Mouse (Mus musculus): ENCODE data around the gene Fbll1. TPM values are rescaled to one million over a fixed set of nuclear protein-coding genes. Genes with fewer than 3 reads are reported as not detected.
A peak's percentile ranks its signal among the peaks of the same experiment; 100 is the strongest.

Gene Fbll1
- polyA plus RNA-seq, 1 experiment, result not detected

- peaks cover 51% of the 10 kb centered on the region for H3K36me3 ChIP-seq (ENCODE audit: control insufficient read depth, insufficient read depth, low read length, poor library complexity, severe bottlenecking)
Measured at GRCm38 (mm10) chr11:35776452-35776851, 22.2 kb downstream of the Fbll1 start.

GRCm38 (mm10) chr11:35775606-35776005 lies 23.1 kb downstream of the Fbll1 start:
- Histone ChIP-seq H3K4me1 (ENCODE audit: control insufficient read depth, insufficient read depth, low read length) (no peaks in the 10 kb centered on the region), H3K27ac (ENCODE audit: insufficient read depth, low read length) (no peak overlapping the region), H3K36me3 (ENCODE audit: control insufficient read depth, insufficient read depth, low read length, poor library complexity, severe bottlenecking) (peaks cover 50% of the 10 kb centered on the region), H3K4me3 (ENCODE audit: low read depth, low read length) (no peak overlapping the region), H3K27me3 (ENCODE audit: control insufficient read depth, insufficient read depth, low read length, poor library complexity, severe bottlenecking) (no peaks in the 10 kb centered on the region), H3K9me3 (replicated peaks; ENCODE audit: control insufficient read depth, insufficient read depth, low read length, poor library complexity, severe bottlenecking) (no peaks in the 10 kb centered on the region), H3K9ac (ENCODE audit: low read depth, poor library complexity, severe bottlenecking) (no peak overlapping the region)
- TF ChIP-seq POLR2A (IDR thresholded peaks at IDR 0.05; ENCODE audit: insufficient read depth, low read length), result no peak
- TF ChIP-seq CTCF (IDR thresholded peaks at IDR 0.05; ENCODE audit: low read depth, low read length), result no peak
- no peak for TF ChIP-seq EP300 (IDR thresholded peaks at IDR 0.05; ENCODE audit: insufficient read depth, low read depth, low read length)

More at GRCm38 (mm10) chr11:35776452-35776851, 22.2 kb downstream of the Fbll1 start:
- Histone ChIP-seq H3K4me1 (ENCODE audit: control insufficient read depth, insufficient read depth, low read length) (no peaks in the 10 kb centered on the region), H3K9me3 (replicated peaks; ENCODE audit: control insufficient read depth, insufficient read depth, low read length, poor library complexity, severe bottlenecking) (no peaks in the 10 kb centered on the region), H3K27me3 (ENCODE audit: control insufficient read depth, insufficient read depth, low read length, poor library complexity, severe bottlenecking) (no peaks in the 10 kb centered on the region), H3K27ac (ENCODE audit: insufficient read depth, low read length) (no peak overlapping the region), H3K4me3 (ENCODE audit: low read depth, low read length) (no peak overlapping the region), H3K9ac (ENCODE audit: low read depth, poor library complexity, severe bottlenecking) (no peak overlapping the region)
- TF ChIP-seq CTCF (IDR thresholded peaks at IDR 0.05; ENCODE audit: low read depth, low read length), result no peak
- no peak for TF ChIP-seq POLR2A (IDR thresholded peaks at IDR 0.05; ENCODE audit: insufficient read depth, low read length)
- no peak for TF ChIP-seq EP300 (IDR thresholded peaks at IDR 0.05; ENCODE audit: insufficient read depth, low read depth, low read length)

- peak overlapping the region; percentile 15; the same call in 1 of the 2 replicates for H3K27ac ChIP-seq (ENCODE audit: insufficient read depth, low read length)
- H3K4me3 ChIP-seq (ENCODE audit: low read depth, low read length), result peak overlapping the region; percentile 40
Measured at GRCm38 (mm10) chr11:35770741-35771504, 27.8 kb downstream of the Fbll1 start.

GRCm38 (mm10) chr11:35769746-35770437 lies 28.8 kb downstream of the Fbll1 start:
- Histone ChIP-seq H3K9me3 (replicated peaks; ENCODE audit: control insufficient read depth, insufficient read depth, low read length, poor library complexity, severe bottlenecking) (no peaks in the 10 kb centered on the region), H3K27ac (ENCODE audit: insufficient read depth, low read length) (peak overlapping the region; percentile 65; the same call in 1 of the 2 replicates), H3K36me3 (ENCODE audit: control insufficient read depth, insufficient read depth, low read length, poor library complexity, severe bottlenecking) (peaks cover 8% of the 10 kb centered on the region), H3K4me3 (ENCODE audit: low read depth, low read length) (peak overlapping the region; percentile 97), H3K9ac (ENCODE audit: low read depth, poor library complexity, severe bottlenecking) (peak overlapping the region; percentile 95), H3K27me3 (ENCODE audit: control insufficient read depth, insufficient read depth, low read length, poor library complexity, severe bottlenecking) (no peaks in the 10 kb centered on the region), H3K4me1 (ENCODE audit: control insufficient read depth, insufficient read depth, low read length) (no peaks in the 10 kb centered on the region)
- TF ChIP-seq POLR2A (IDR thresholded peaks at IDR 0.05; ENCODE audit: insufficient read depth, low read length), result no peak
- TF ChIP-seq CTCF (IDR thresholded peaks at IDR 0.05; ENCODE audit: low read depth, low read length), result no peak
- TF ChIP-seq EP300 (IDR thresholded peaks at IDR 0.05; ENCODE audit: insufficient read depth, low read depth, low read length), result no peak

More at GRCm38 (mm10) chr11:35770741-35771504, 27.8 kb downstream of the Fbll1 start:
- H3K27me3 ChIP-seq (ENCODE audit: control insufficient read depth, insufficient read depth, low read length, poor library complexity, severe bottlenecking), result no peaks in the 10 kb centered on the region
- H3K36me3 ChIP-seq (ENCODE audit: control insufficient read depth, insufficient read depth, low read length, poor library complexity, severe bottlenecking), result peaks cover 11% of the 10 kb centered on the region
- H3K9me3 ChIP-seq (replicated peaks; ENCODE audit: control insufficient read depth, insufficient read depth, low read length, poor library complexity, severe bottlenecking), result no peaks in the 10 kb centered on the region
- no peak for TF ChIP-seq EP300 (IDR thresholded peaks at IDR 0.05; ENCODE audit: insufficient read depth, low read depth, low read length)
- TF ChIP-seq CTCF (IDR thresholded peaks at IDR 0.05; ENCODE audit: low read depth, low read length), result no peak
- no peak for TF ChIP-seq POLR2A (IDR thresholded peaks at IDR 0.05; ENCODE audit: insufficient read depth, low read length)
- no peaks in the 10 kb centered on the region for H3K4me1 ChIP-seq (ENCODE audit: control insufficient read depth, insufficient read depth, low read length)
- peak overlapping the region; percentile 95 for H3K9ac ChIP-seq (ENCODE audit: low read depth, poor library complexity, severe bottlenecking)

GRCm38 (mm10) chr11:35769188-35769745 lies 29.4 kb downstream of the Fbll1 start, which contains the start of gene Pank3:
Pank3 (plus strand) TSS chr11:35769484.
- peak within 1 kb of the TSS; percentile 95 for H3K9ac ChIP-seq (ENCODE audit: low read depth, poor library complexity, severe bottlenecking)
- no peaks in the 10 kb centered on the region for H3K27me3 ChIP-seq (ENCODE audit: control insufficient read depth, insufficient read depth, low read length, poor library complexity, severe bottlenecking)
- H3K27ac ChIP-seq (ENCODE audit: insufficient read depth, low read length), result peak within 1 kb of the TSS; percentile 65
- H3K36me3 ChIP-seq (ENCODE audit: control insufficient read depth, insufficient read depth, low read length, poor library complexity, severe bottlenecking), result peaks cover 8% of the 10 kb centered on the region
- H3K4me1 ChIP-seq (ENCODE audit: control insufficient read depth, insufficient read depth, low read length), result no peaks in the 10 kb centered on the region
- peak; percentile 85 for TF ChIP-seq POLR2A (IDR thresholded peaks at IDR 0.05; ENCODE audit: insufficient read depth, low read length)
- TF ChIP-seq EP300 (IDR thresholded peaks at IDR 0.05; ENCODE audit: insufficient read depth, low read depth, low read length), result 0 out of 2 replicates have a peak, but pooled peaks have one; percentile 30
- TF ChIP-seq CTCF (IDR thresholded peaks at IDR 0.05; ENCODE audit: low read depth, low read length), result no peak
- peak within 1 kb of the TSS; percentile 97 for H3K4me3 ChIP-seq (ENCODE audit: low read depth, low read length)
- H3K9me3 ChIP-seq (replicated peaks; ENCODE audit: control insufficient read depth, insufficient read depth, low read length, poor library complexity, severe bottlenecking), result no peaks in the 10 kb centered on the region
